Mouse (Mus musculus) spleen, adult 2 months (tissue): Measurements from ENCODE around the gene Tenm4. TPM values are rescaled to one million over a fixed set of nuclear protein-coding genes. Genes with fewer than 3 reads are reported as not detected.

ENCODE experiments used
- DNase-seq, 2 experiments: peaks; one replicate each; pipeline versions ENCODE4 v3.0.0 to v3.0.0-alpha.2; 2012 to 2021; ENCODE audit warnings: low spot score in 2 of 2, low read depth in 1 of 2
- H3K27ac ChIP-seq: fragments of 200-500 bp; 2 replicates; pipeline ENCODE4 v1.5.1; 2012; ENCODE audit warnings: low read length, inconsistent platforms; ENCODE audit not compliant: insufficient read depth
- H3K27me3 ChIP-seq: fragments of 200-500 bp; 2 replicates; pipeline ENCODE4 v1.6.1; 2012; ENCODE audit warnings: mild to moderate bottlenecking, moderate library complexity, low read length, inconsistent platforms; ENCODE audit not compliant: control insufficient read depth, insufficient read depth
- H3K36me3 ChIP-seq: fragments of 200-500 bp; 2 replicates; pipeline ENCODE4 v1.6.1; 2012; ENCODE audit warnings: mild to moderate bottlenecking, low read length, inconsistent platforms; ENCODE audit not compliant: control insufficient read depth, insufficient read depth
- H3K4me1 ChIP-seq: fragments of 200-500 bp; 2 replicates; pipeline ENCODE4 v1.6.1; 2011; ENCODE audit warnings: inconsistent platforms; ENCODE audit not compliant: control insufficient read depth, insufficient read depth, insufficient read length
- H3K4me3 ChIP-seq: fragments of 200-500 bp; 2 replicates; pipeline ENCODE4 v1.5.1; 2011; ENCODE audit warnings: mild to moderate bottlenecking, inconsistent platforms; ENCODE audit not compliant: insufficient read depth, insufficient read length; ENCODE audit errors: extremely low read depth
- CTCF ChIP-seq: fragments of 200-500 bp; IDR thresholded peaks from 2 replicates; pipeline ENCODE4 v1.5.1; 2011; ENCODE audit warnings: mild to moderate bottlenecking, inconsistent platforms; ENCODE audit not compliant: insufficient read depth, insufficient read length, insufficient replicate concordance; ENCODE audit errors: extremely low read depth
- POLR2A ChIP-seq: fragments of 200-500 bp; IDR thresholded peaks from 2 replicates; pipeline ENCODE4 v1.6.1; 2011; ENCODE audit warnings: low read depth, low read length, inconsistent platforms
- WGBS: fragments of 180-500 bp; shearing (Covaris S2); methylation state at CpG from one replicate; pipeline ENCODE4 v1.1.7; 2018; 5-methylcytosine and 5-hydroxymethylcytosine counted together
- polyA plus RNA-seq: library from polyadenylated mRNA; depleted of rRNA; stranded (reverse); fragments of >200 nt; gene quantifications from 2 replicates; pipeline ENCODE4 v1.2.3, GENCODE M21; 2012

Gene Tenm4
- polyA plus RNA-seq, 1 experiment, result 1.2 TPM

DNA sequence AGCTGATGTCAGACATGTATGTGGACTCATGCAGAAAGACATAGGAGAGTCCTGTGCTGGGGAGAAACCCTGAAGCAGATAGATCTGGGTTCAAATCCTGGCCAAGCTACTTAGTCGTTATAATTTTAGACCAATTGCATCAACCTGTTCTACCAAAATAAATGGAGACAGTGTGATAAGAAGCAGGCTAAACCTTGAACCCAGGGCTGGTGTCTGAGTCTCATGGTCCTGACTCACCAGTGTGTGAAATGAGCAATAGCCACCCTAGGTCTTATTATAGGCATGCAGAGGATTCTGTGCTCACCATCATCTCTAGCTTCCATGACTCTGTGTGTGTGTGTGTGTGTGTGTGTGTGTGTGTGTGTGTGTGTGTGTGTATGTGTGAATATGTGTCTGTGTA lies 609.5 kb downstream of the Tenm4 start:
- WGBS, result 91% methylated on average over 1 of the region's 1 CpGs
- no peaks in the 10 kb centered on the region for H3K36me3 ChIP-seq
- H3K4me3 ChIP-seq, result no peak overlapping the region
- no peak for DNase-seq
- no peak for TF ChIP-seq POLR2A
- TF ChIP-seq CTCF, result no peak
- no peaks in the 10 kb centered on the region for H3K27me3 ChIP-seq
- H3K27ac ChIP-seq, result no peak overlapping the region
- H3K4me1 ChIP-seq, result no peaks in the 10 kb centered on the region

DNA sequence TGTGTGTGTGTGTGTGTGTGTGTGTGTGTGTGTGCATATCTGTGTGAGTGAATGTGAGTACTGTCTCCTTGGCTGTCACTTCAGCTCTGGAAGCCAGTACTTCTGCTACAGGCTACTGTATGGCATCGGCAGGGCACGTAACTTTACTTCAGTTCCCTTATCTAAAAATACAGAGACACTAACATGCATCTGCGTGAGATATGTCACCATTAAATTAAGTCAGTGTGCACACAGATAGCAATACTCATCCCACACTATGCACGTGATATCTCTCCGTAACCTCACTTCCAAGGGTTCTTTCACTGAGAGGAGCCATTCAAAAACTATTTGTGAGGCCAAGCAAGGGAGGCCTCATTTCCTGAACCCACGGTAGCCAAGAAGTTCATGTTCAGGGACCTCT lies 610.0 kb downstream of the Tenm4 start:
- no peak overlapping the region for H3K4me3 ChIP-seq
- H3K27me3 ChIP-seq, result no peaks in the 10 kb centered on the region
- TF ChIP-seq POLR2A, result no peak
- no peak for TF ChIP-seq CTCF
- no peak for DNase-seq
- no peaks in the 10 kb centered on the region for H3K36me3 ChIP-seq
- no peaks in the 10 kb centered on the region for H3K4me1 ChIP-seq
- WGBS, result 56% methylated on average over 6 of the region's 6 CpGs
- H3K27ac ChIP-seq, result no peak overlapping the region

DNA sequence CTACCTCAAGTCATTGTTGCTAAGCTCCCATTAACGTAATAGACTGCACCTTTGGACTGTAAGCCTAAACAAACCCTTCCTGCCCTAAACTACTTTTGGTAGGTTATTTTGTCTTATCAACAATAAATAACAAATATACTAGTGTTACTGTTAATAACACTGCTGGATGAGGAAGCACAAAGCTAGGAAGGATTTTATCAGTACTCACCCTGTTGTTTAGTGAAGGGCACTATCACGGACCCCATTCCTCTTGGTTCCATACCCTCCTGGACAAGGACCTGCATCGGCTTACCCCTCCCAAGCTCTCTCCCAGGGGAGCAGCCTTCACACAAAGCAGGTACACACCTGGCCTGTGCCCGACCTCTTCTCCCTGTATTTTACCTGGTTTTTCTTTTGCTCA lies 611.6 kb downstream of the Tenm4 start:
- Histone ChIP-seq H3K4me3 (no peak overlapping the region), H3K4me1 (no peaks in the 10 kb centered on the region), H3K27me3 (no peaks in the 10 kb centered on the region), H3K27ac (no peak overlapping the region), H3K36me3 (no peaks in the 10 kb centered on the region)
- whole genome bisulfite sequencing, result 87% methylated on average over 4 of the region's 4 CpGs
- no peak for DNase-seq
- TF ChIP-seq CTCF, result no peak
- no peak for TF ChIP-seq POLR2A

DNA sequence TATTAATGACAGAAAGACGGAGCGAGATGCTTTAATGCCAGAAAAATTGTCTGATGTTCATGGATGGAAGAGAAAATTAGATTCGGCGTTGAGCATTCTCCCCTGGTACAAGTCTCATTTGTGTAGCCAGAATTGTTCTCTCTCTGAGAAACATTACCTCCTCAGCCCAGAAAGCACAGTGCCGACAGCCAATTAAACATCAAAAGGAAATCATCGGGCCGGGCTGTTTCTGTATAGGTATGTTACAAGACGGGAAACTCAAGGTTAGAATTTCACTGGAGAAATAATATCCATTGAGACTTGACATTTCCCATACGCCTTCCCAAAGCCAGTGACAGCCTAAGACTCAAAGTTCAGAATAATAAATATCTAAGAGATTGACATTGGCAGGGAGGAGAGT lies 614.8 kb downstream of the Tenm4 start:
- no peak overlapping the region for H3K4me3 ChIP-seq
- no peaks in the 10 kb centered on the region for H3K27me3 ChIP-seq
- 92% methylated on average over 9 of the region's 9 CpGs for WGBS
- DNase-seq, result no peak
- H3K36me3 ChIP-seq, result no peaks in the 10 kb centered on the region
- TF ChIP-seq CTCF, result no peak
- no peak for TF ChIP-seq POLR2A
- H3K4me1 ChIP-seq, result no peaks in the 10 kb centered on the region
- H3K27ac ChIP-seq, result no peak overlapping the region

DNA sequence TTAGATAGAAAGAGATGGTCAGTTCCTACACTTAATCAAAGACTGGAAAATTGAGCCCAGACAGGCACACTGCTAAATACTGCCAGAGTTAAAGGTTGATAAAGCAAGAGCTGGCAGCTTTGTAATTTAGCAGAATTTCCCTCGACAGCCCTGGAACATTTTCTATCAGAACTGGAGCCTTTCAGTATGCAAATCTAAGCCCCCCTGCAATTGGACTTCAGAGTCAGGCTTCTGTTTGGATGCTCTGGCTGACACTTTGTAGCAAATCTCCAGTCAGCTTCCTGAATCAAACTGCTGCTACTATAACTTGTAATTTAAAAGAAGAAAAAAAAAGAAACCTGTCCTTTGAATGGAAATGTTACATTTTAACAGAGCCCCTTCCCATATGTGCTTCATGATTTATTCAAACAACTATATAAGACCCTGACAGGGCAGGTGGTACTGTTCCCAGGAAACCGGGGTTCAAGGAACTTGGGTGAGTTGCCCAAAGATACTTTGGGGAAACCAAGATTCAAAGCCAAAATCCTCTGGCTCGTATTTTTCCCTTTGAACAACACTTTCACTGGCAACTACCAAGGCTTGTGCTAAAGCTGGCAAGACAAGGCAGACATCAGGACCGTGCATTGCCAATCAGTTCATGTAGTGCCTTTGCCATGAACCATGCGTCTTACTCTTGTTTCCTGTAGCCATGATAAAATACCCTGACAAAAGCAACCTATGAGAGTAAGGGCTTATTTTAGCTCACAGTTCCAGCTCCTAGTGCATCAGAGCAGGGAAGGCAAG lies 615.4 kb downstream of the Tenm4 start:
- no peak overlapping the region for H3K4me3 ChIP-seq
- 85% methylated on average over 5 of the region's 5 CpGs for WGBS
- no peak overlapping the region for H3K27ac ChIP-seq

DNA sequence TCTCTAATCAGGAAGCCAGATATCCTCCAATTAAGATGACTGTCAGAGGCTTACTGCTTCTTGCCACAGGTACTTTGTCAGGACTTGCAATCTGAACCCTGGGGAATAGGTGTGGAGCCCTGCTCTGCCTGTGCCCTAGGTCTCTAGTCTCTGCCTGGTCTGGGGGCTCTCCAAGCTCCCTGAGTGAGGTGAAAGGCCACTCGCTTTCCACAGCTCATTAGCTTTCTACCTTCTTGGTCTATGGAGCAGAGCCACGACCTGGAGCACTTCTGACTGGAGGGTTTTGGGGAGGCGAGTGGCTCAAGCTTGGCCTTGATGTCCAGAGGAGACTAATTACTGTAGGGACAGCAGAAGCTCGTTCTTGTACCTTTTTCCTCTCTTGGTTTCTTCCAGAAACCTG lies 617.1 kb downstream of the Tenm4 start:
- WGBS, result 83% methylated on average over 4 of the region's 4 CpGs
- no peak overlapping the region for H3K4me3 ChIP-seq
- H3K27me3 ChIP-seq, result no peaks in the 10 kb centered on the region
- no peak for DNase-seq
- TF ChIP-seq CTCF (no peak), POLR2A (no peak)
- no peak overlapping the region for H3K27ac ChIP-seq
- no peaks in the 10 kb centered on the region for H3K4me1 ChIP-seq
- no peaks in the 10 kb centered on the region for H3K36me3 ChIP-seq

More for the DNA sequence above, 615.4 kb downstream of the Tenm4 start:
- Histone ChIP-seq H3K27me3 (no peaks in the 10 kb centered on the region), H3K36me3 (no peaks in the 10 kb centered on the region), H3K4me1 (no peaks in the 10 kb centered on the region)
- no peak for DNase-seq
- TF ChIP-seq POLR2A (no peak), CTCF (no peak)

DNA sequence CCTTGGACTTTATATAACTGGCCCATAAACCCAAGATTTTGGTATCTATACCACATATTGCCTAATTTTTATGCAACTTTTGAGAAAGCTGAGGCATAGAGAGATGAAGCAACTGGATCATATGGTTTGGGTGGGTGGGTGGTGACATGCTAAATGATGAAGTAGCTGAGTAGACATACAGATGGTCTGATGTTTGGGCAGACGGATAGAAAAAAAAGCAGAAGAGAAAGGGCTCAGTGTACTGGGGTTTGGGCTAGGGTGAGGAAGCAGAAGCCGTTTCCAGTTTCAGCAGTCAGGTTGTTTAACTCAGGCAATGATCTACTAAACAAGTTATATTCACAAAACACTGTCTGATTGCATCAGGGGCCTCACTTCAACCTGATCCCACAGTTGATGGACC lies 619.3 kb downstream of the Tenm4 start:
- Histone ChIP-seq H3K27ac (no peak overlapping the region), H3K27me3 (no peaks in the 10 kb centered on the region), H3K4me3 (no peak overlapping the region), H3K4me1 (no peaks in the 10 kb centered on the region), H3K36me3 (no peaks in the 10 kb centered on the region)
- WGBS, result 14% methylated on average over 2 of the region's 2 CpGs
- no peak for DNase-seq
- TF ChIP-seq CTCF (no peak), POLR2A (no peak)
